In genomic region chr10:125986443-125986842, GRCm38 (mm10) we compare ENCODE assay signal across 26 mouse cellular contexts. TPM values are rescaled to one million over a fixed set of nuclear protein-coding genes. Genes with fewer than 3 reads are reported as not detected.
A peak's percentile ranks its signal among the peaks of the same experiment; 100 is the strongest.
DNase-seq lines count a peak whose midpoint lies in the region; ATAC-seq and TF ChIP-seq lines count a peak whose summit lies in the region.
"Had no signal": no experiment of that assay in that cellular context is flagged by ENCODE, and none has a peak within 500 bp of the region (broad histone marks: within the 10 kb centered on the region; RNA-seq: fewer than 3 reads in every experiment).

No protein-coding gene starts in this region.

- WGBS in kidney, adult 2 months, result 53% methylated on average over 9 of the region's 9 CpGs
- WGBS in kidney, embryonic 14.5 days, result 85% methylated on average over 9 of the region's 9 CpGs
- whole genome bisulfite sequencing in liver, adult 2 months, result 37% methylated on average over 9 of the region's 9 CpGs
- WGBS in liver, embryonic 12.5 days (ENCODE audit: insufficient replicate concordance), result 74% methylated on average over 9 of the region's 9 CpGs
- WGBS in limb, embryonic 14.5 days, result 78% methylated on average over 9 of the region's 9 CpGs
- 92% methylated on average over 9 of the region's 9 CpGs for WGBS in forebrain, embryonic 11.5 days
- 92% methylated on average over 9 of the region's 9 CpGs for WGBS in forebrain, embryonic 13.5 days

- no peak for ATAC-seq in kidney, embryonic 14.5 days (ENCODE audit: low FRiP score, low TSS enrichment)
- ATAC-seq in liver, embryonic 12.5 days, result no peak
- ATAC-seq in limb, embryonic 14.5 days (ENCODE audit: low FRiP score, low read depth), result no peak
- no peak for ATAC-seq in forebrain, embryonic 11.5 days (replicated peaks; ENCODE audit: low FRiP score)
- ATAC-seq in forebrain, embryonic 13.5 days, result no peak
- ATAC-seq: inflammation-experienced regulatory T-cells, adult 6 months; midbrain, embryonic 13.5 days had no signal

- peak; percentile 70 for DNase-seq in kidney, adult 2 months
- peak; percentile 89 for DNase-seq in liver, adult 2 months (ENCODE audit: extremely low read depth, low read depth, low spot score)
- DNase-seq in limb, embryonic 14.5 days (ENCODE audit: low spot score), result no peak
- DNase-seq in forebrain, embryonic 11.5 days (ENCODE audit: low spot score), result no peak
- DNase-seq: adrenal gland, postnatal 10 days; B cell, adult 2 months; cerebellum, adult 18-20 months; cerebellum, postnatal 25 days; gastrocnemius, postnatal 36 days; left cerebral cortex, postnatal 4 days; lung, postnatal 36 days; right cerebral cortex, postnatal 14 days; spleen, adult 18-20 months; thymus, postnatal 25 days had no signal

- no peak for TF ChIP-seq CTCF in kidney, adult 2 months (conservative IDR thresholded peaks at IDR 0.05; ENCODE audit: insufficient read depth, insufficient read length, low read depth, low read length)
- TF ChIP-seq CTCF in liver, adult 2 months (IDR thresholded peaks at IDR 0.05; ENCODE audit: low read depth, low read length), result no peak

- no peaks in the 10 kb centered on the region for H3K9me3 ChIP-seq in kidney, embryonic 14.5 days (ENCODE audit: control insufficient read depth, low read length)
- H3K9me3 ChIP-seq in liver, embryonic 12.5 days (replicated peaks), result no peaks in the 10 kb centered on the region
- no peaks in the 10 kb centered on the region for H3K9me3 ChIP-seq in limb, embryonic 14.5 days (ENCODE audit: control insufficient read depth, low read length)
- no peaks in the 10 kb centered on the region for H3K9me3 ChIP-seq in forebrain, embryonic 11.5 days (ENCODE audit: control insufficient read depth, low read length)
- no peaks in the 10 kb centered on the region for H3K9me3 ChIP-seq in forebrain, embryonic 13.5 days (replicated peaks)
- H3K9me3 ChIP-seq: forebrain, embryonic 10.5 days; liver, embryonic 15.5 days; lung, embryonic 15.5 days; midbrain, embryonic 13.5 days had no signal

- H3K9ac ChIP-seq in kidney, embryonic 14.5 days (ENCODE audit: low read depth, low read length), result no peak overlapping the region
- no peak overlapping the region for H3K9ac ChIP-seq in liver, adult 2 months (ENCODE audit: low read depth, low read length)
- H3K9ac ChIP-seq in liver, embryonic 12.5 days, result no peak overlapping the region
- no peak overlapping the region for H3K9ac ChIP-seq in limb, embryonic 14.5 days (ENCODE audit: low read depth, low read length, severe bottlenecking)
- no peak overlapping the region for H3K9ac ChIP-seq in forebrain, embryonic 11.5 days (ENCODE audit: low read length)
- no peak overlapping the region for H3K9ac ChIP-seq in forebrain, embryonic 13.5 days
- H3K9ac ChIP-seq: hindbrain, embryonic 14.5 days; liver, embryonic 15.5 days; lung, embryonic 15.5 days; midbrain, embryonic 13.5 days had no signal

- no peaks in the 10 kb centered on the region for H3K36me3 ChIP-seq in kidney, adult 2 months (ENCODE audit: control insufficient read depth, insufficient read depth, low read length)
- H3K36me3 ChIP-seq in kidney, embryonic 14.5 days (ENCODE audit: control insufficient read depth, insufficient read depth, low read length), result peaks cover 32% of the 10 kb centered on the region
- H3K36me3 ChIP-seq in liver, adult 2 months (ENCODE audit: control insufficient read depth, insufficient read depth, low read length), result no peaks in the 10 kb centered on the region
- no peaks in the 10 kb centered on the region for H3K36me3 ChIP-seq in liver, embryonic 12.5 days
- peaks cover 64% of the 10 kb centered on the region for H3K36me3 ChIP-seq in limb, embryonic 14.5 days (ENCODE audit: control insufficient read depth, insufficient read depth, low read length)
- H3K36me3 ChIP-seq in forebrain, embryonic 11.5 days (ENCODE audit: control insufficient read depth, insufficient read depth, low read length), result no peaks in the 10 kb centered on the region
- no peaks in the 10 kb centered on the region for H3K36me3 ChIP-seq in forebrain, embryonic 13.5 days (ENCODE audit: poor library complexity, severe bottlenecking)
- H3K36me3 ChIP-seq: liver, embryonic 15.5 days; midbrain, embryonic 13.5 days had no signal

- TF ChIP-seq POLR2A in kidney, adult 2 months (IDR thresholded peaks at IDR 0.05; ENCODE audit: low read depth, low read length), result no peak
- no peak for TF ChIP-seq POLR2A in liver, adult 2 months (IDR thresholded peaks at IDR 0.05; ENCODE audit: extremely low read depth, insufficient read depth, low read length)
- TF ChIP-seq POLR2A in limb, embryonic 14.5 days (IDR thresholded peaks at IDR 0.05; ENCODE audit: borderline replicate concordance, extremely low read depth, insufficient read depth, insufficient read length), result no peak

- H3K4me1 ChIP-seq in kidney, adult 2 months (ENCODE audit: control insufficient read depth, insufficient read depth, low read length), result peaks cover 12% of the 10 kb centered on the region; the same call in 1 of the 2 replicates
- H3K4me1 ChIP-seq in kidney, embryonic 14.5 days (ENCODE audit: control insufficient read depth, insufficient read depth, low read length), result peaks cover 10% of the 10 kb centered on the region
- peaks cover 9% of the 10 kb centered on the region for H3K4me1 ChIP-seq in liver, adult 2 months (ENCODE audit: control insufficient read depth, insufficient read depth, low read length)
- no peaks in the 10 kb centered on the region for H3K4me1 ChIP-seq in liver, embryonic 12.5 days
- peaks cover 67% of the 10 kb centered on the region for H3K4me1 ChIP-seq in limb, embryonic 14.5 days (ENCODE audit: control insufficient read depth, insufficient read depth, low read length)
- H3K4me1 ChIP-seq in forebrain, embryonic 11.5 days (replicated peaks; ENCODE audit: control insufficient read depth, insufficient read depth, low read length), result no peaks in the 10 kb centered on the region; the same call in 1 of the 2 replicates
- H3K4me1 ChIP-seq in forebrain, embryonic 13.5 days, result peaks cover 12% of the 10 kb centered on the region; the same call in 1 of the 2 replicates
- H3K4me1 ChIP-seq: liver, embryonic 15.5 days; megakaryocyte, embryonic 14.5 days had no signal

- peak overlapping the region; percentile 33; the same call in 1 of the 2 replicates for H3K27ac ChIP-seq in kidney, adult 2 months (ENCODE audit: insufficient read depth, low read depth, low read length)
- no peak overlapping the region for H3K27ac ChIP-seq in kidney, embryonic 14.5 days (ENCODE audit: low read depth, low read length)
- peak overlapping the region; percentile 66 for H3K27ac ChIP-seq in liver, adult 2 months (replicated peaks; ENCODE audit: insufficient read depth, low read depth, low read length)
- no peak overlapping the region for H3K27ac ChIP-seq in liver, embryonic 12.5 days
- 0 out of 2 replicates have a peak overlapping the region, but pooled peaks have one; percentile 10 for H3K27ac ChIP-seq in limb, embryonic 14.5 days (replicated peaks; ENCODE audit: low read depth, low read length)
- H3K27ac ChIP-seq in forebrain, embryonic 11.5 days (ENCODE audit: low read depth, low read length), result no peak overlapping the region
- no peak overlapping the region for H3K27ac ChIP-seq in forebrain, embryonic 13.5 days
- H3K27ac ChIP-seq: forebrain, embryonic 10.5 days; hindbrain, embryonic 14.5 days; liver, embryonic 15.5 days; lung, embryonic 15.5 days; midbrain, embryonic 13.5 days had no signal

- H3K4me2 ChIP-seq in kidney, embryonic 14.5 days (replicated peaks; ENCODE audit: low read depth, low read length), result no peak overlapping the region
- H3K4me2 ChIP-seq in liver, embryonic 12.5 days, result no peak overlapping the region
- H3K4me2 ChIP-seq in limb, embryonic 14.5 days (replicated peaks; ENCODE audit: low read depth, low read length, severe bottlenecking), result no peak overlapping the region
- H3K4me2 ChIP-seq in forebrain, embryonic 11.5 days (ENCODE audit: low read depth, low read length, severe bottlenecking), result no peak overlapping the region
- no peak overlapping the region for H3K4me2 ChIP-seq in forebrain, embryonic 13.5 days
- H3K4me2 ChIP-seq: hindbrain, embryonic 14.5 days; liver, embryonic 15.5 days; lung, embryonic 15.5 days; midbrain, embryonic 13.5 days had no signal

- H3K79me2 ChIP-seq in liver, adult 2 months (ENCODE audit: control insufficient read depth, insufficient read depth, low read length), result peaks cover 25% of the 10 kb centered on the region

- no peaks in the 10 kb centered on the region for H3K27me3 ChIP-seq in kidney, adult 2 months (replicated peaks; ENCODE audit: control insufficient read depth, insufficient read depth, low read length)
- H3K27me3 ChIP-seq in kidney, embryonic 14.5 days (ENCODE audit: control insufficient read depth, insufficient read depth, low read length), result no peaks in the 10 kb centered on the region
- H3K27me3 ChIP-seq in liver, adult 2 months (ENCODE audit: control insufficient read depth, insufficient read depth, low read length), result no peaks in the 10 kb centered on the region
- no peaks in the 10 kb centered on the region for H3K27me3 ChIP-seq in liver, embryonic 12.5 days (replicated peaks)
- H3K27me3 ChIP-seq in limb, embryonic 14.5 days (ENCODE audit: control insufficient read depth, insufficient read depth, low read length), result no peaks in the 10 kb centered on the region
- no peaks in the 10 kb centered on the region for H3K27me3 ChIP-seq in forebrain, embryonic 11.5 days (ENCODE audit: control insufficient read depth, insufficient read depth, low read length)
- no peaks in the 10 kb centered on the region for H3K27me3 ChIP-seq in forebrain, embryonic 13.5 days
- H3K27me3 ChIP-seq: CH12.LX; liver, embryonic 15.5 days; lung, embryonic 15.5 days; megakaryocyte, embryonic 14.5 days; midbrain, embryonic 13.5 days had no signal

- H3K4me3 ChIP-seq in kidney, adult 2 months (ENCODE audit: insufficient read depth, low read depth, low read length), result no peak overlapping the region
- no peak overlapping the region for H3K4me3 ChIP-seq in kidney, embryonic 14.5 days (ENCODE audit: low read length)
- H3K4me3 ChIP-seq in liver, adult 2 months (ENCODE audit: insufficient read depth, low read depth, low read length), result no peak overlapping the region
- H3K4me3 ChIP-seq in liver, embryonic 12.5 days, result no peak overlapping the region
- no peak overlapping the region for H3K4me3 ChIP-seq in limb, embryonic 14.5 days (replicated peaks; ENCODE audit: low read length)
- H3K4me3 ChIP-seq in forebrain, embryonic 11.5 days (ENCODE audit: low read depth, low read length), result no peak overlapping the region
- H3K4me3 ChIP-seq in forebrain, embryonic 13.5 days, result no peak overlapping the region
- H3K4me3 ChIP-seq: forebrain, embryonic 10.5 days; liver, embryonic 15.5 days; lung, embryonic 15.5 days; megakaryocyte, embryonic 14.5 days; midbrain, embryonic 13.5 days had no signal

RNA-seq across cellular contexts. Expression of gene Lrig3, which starts 20.5 kb away (rescaled TPM):
- polyA plus RNA-seq in kidney, adult 2 months (2012; rRNA removed), result 7.1 and 8.8 TPM in 2 replicates
- polyA plus RNA-seq in kidney, embryonic 14.5 days (2014; fragmentation: Nextera tagmentation; extraction: Ambion mirVana), result 25.7 and 30.1 TPM in 2 replicates
- total RNA-seq in liver, adult 2 months (2014; rRNA removed), result 8.9 and 10.7 TPM in 2 replicates
- polyA plus RNA-seq in liver, adult 2 months (2012; rRNA removed), result 3.7 and 4.2 TPM in 2 replicates
- polyA plus RNA-seq in liver, embryonic 12.5 days (2016; fragmentation: Nextera tagmentation; extraction: Ambion mirVana), result 1.8 and 1.9 TPM in 2 replicates
- polyA plus RNA-seq in limb, embryonic 14.5 days (2012; rRNA removed), result 84.9 and 106 TPM in 2 replicates
- 47.0 and 61.6 TPM in 2 replicates for polyA plus RNA-seq in limb, embryonic 14.5 days (2014; fragmentation: Nextera tagmentation; extraction: Ambion mirVana)
- 10.9 and 11.2 TPM in 2 replicates for polyA plus RNA-seq in forebrain, embryonic 11.5 days (2014; fragmentation: Nextera tagmentation; extraction: Ambion mirVana)
- 2.4 and 3.0 TPM in 2 replicates for polyA plus RNA-seq in forebrain, embryonic 13.5 days (2015; fragmentation: Nextera tagmentation; extraction: Ambion mirVana)
- total RNA-seq: CH12.LX, MEL had no signal
- polyA plus RNA-seq: inflammation-experienced regulatory T-cells, adult 6 months had no signal

Comparison
In these comparisons a context has a peak if more than half of its experiments do, and no peak if none do; other contexts are left out.
1. H3K27ac ChIP-seq: peak in kidney, adult 2 months (single experiment), liver, adult 2 months (single experiment) and limb, embryonic 14.5 days (single experiment); none in kidney, embryonic 14.5 days (single experiment), liver, embryonic 12.5 days (single experiment), forebrain, embryonic 11.5 days (single experiment) and forebrain, embryonic 13.5 days (single experiment).
2. DNase-seq: peak in kidney, adult 2 months (single experiment) and liver, adult 2 months (single experiment); none in limb, embryonic 14.5 days (single experiment) and forebrain, embryonic 11.5 days (single experiment).